Mouse (Mus musculus) left cerebral cortex, postnatal 10 days (tissue): ENCODE data around the gene Fbxl2. TPM values are rescaled to one million over a fixed set of nuclear protein-coding genes. Genes with fewer than 3 reads are reported as not detected.
"Not testable (repeated sequence)": the region's sequence is repeated elsewhere in the genome, so short reads cannot be mapped to it uniquely, and the experiment has no call there.

Experiments
- DNase-seq, 2 experiments: peaks; one replicate each; pipeline ENCODE4 v3.0.0; 2021 to 2022; ENCODE audit warnings: low spot score in 2 of 2, mixed read lengths in 1 of 2; ENCODE audit errors: extremely low spot score in 1 of 2
- intact Hi-C: fragments of 180-260 bp; cut with DNase I; formaldehyde crosslinking; loops from one replicate; pipeline ENCODE4 v1.15.1; 2025
- total RNA-seq, 2 experiments: library from RNA; stranded (reverse); gene quantifications; 2 replicates each; pipeline ENCODE4 v1.2.3; 2021

Fbxl2 gene
- 10 to 100 TPM; 48.5 to 58.8 TPM for total RNA-seq

GRCm38 (mm10) chr9:114046028-114046427, at the start of gene Fbxl2:
Gene Fbxl2, minus strand, starts transcription at chr9:114046191.
- DNase-seq: no peak
- intact Hi-C loops: no loop called here

GRCm38 (mm10) chr9:114094854-114095253, 48.9 kb upstream of the Fbxl2 start:
- intact Hi-C loops: no loop called here
- no peak for DNase-seq

- peak; percentile 27 to 68 for DNase-seq
- intact Hi-C loops: not testable (repeated sequence)
Observed at GRCm38 (mm10) chr9:114092188-114092587, 46.2 kb upstream of the Fbxl2 start.

- DNase-seq, intact Hi-C loops: not testable (repeated sequence)
Observed at GRCm38 (mm10) chr9:114088885-114089284, 42.9 kb upstream of the Fbxl2 start.

GRCm38 (mm10) chr9:114087106-114087815, 41.3 kb upstream of the Fbxl2 start:
- DNase-seq: no peak
- intact Hi-C loops: no loop called here

DNA sequence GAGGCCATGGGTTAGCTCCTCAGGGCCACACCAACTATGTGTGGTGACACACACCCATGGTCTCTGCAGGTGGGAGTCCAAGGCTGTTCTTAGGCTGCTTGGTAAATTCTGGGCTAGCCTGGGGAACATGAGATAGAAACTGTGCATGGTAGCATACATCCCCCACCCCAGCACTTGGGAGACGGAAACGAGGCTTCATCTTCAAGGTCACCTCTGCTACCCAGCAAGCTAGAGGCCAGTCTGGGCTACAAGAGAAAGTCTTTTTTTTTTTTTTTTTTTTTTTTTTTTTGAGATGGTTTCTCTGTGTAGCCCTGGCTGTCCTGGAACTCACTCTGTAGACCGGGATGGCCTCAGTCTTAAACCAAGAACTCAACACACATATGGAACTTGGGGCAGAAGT, 40.4 kb upstream of the Fbxl2 start:
- intact Hi-C loops: no loop called here
- DNase-seq: no peak

- intact Hi-C loops: no loop called here
- no peak for DNase-seq
Observed at GRCm38 (mm10) chr9:114073681-114074080, 27.7 kb upstream of the Fbxl2 start.

DNA sequence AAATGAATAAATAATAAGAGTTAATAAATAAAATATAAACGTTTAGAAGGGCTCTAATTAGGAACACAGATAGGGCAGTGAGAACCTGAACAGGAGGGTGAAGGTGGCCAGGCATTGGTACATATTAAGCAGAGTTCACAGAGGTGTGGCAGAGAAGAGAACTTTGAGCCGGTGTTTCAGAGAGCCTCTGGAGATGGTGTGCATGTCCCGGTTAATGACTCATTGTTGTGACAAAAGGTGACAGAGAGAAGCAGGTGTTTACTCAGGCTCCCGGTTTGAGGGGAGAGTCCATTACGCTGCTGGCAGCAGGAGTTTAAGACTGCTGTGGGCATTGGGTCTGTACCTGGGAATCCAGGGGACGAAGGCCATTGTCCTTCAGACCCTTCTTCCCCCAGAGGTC, 23.4 kb upstream of the Fbxl2 start:
- DNase-seq: no peak
- intact Hi-C loops: no loop called here

- intact Hi-C loops: no loop called here
- no peak for DNase-seq
Observed at GRCm38 (mm10) chr9:114068494-114069053, 22.6 kb upstream of the Fbxl2 start.

DNA sequence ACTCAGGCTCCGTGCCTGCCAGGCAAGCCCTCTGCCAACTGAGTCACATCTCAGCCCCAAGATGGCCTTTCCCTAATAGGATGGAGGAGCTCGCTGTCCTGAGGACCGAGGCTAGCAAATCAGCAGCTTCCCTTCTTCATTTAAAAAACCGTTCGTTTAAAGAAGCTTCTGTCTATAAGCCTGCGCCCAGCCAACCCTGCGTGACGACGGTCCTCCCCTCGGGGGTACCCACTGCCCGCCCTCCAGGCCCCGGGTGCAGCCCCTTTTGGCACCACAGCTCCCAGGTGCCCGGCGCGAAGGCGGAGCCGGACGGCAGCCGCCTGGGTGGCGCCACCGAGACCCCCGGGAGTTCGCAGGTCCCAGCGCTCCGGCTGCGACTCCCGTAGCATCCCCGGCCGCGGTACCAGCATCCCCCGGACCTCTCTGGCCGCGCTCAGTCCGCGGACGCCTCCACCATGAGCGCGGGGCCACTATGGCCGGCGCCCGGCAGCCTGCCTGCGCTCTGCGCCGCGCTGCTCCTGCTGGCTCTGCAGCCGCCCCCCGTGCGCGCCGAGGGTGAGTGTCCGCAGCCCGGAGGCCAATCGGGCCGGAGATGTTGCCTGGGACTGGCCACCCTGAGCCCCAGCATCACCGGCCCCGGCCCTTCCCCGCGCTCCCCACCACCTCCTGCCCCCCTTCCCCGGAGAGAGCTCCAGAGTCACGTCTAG, 11.3 kb upstream of the Fbxl2 start, which contains the start of gene Susd5:
Gene Susd5, plus strand, starts transcription at position 51 of the 707 bp plus-strand sequence.
- DNase-seq: no peak
- intact Hi-C loops: no loop called here

GRCm38 (mm10) chr9:114052866-114053265, 6.9 kb upstream of the Fbxl2 start:
- DNase-seq: no peak
- intact Hi-C loops: no loop called here

DNA sequence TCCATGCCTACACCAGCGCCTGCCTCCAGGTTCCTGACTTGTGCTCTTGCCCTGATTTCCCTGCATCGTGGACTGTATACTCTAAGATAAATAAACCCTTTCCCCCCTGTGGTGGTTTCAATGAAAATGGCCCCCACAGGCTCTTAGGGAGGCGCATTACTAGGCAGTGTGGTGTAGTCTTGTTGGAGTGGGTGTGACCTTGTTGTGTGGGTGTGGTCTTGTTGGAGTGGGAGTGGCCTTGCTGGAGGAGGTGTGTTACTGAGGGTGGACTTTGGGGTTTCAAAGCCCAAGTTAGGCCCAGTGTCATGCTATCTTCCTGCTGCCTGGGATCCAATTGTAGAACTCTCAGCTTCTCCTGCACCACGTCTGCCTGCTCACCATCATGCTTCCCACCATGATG, 6.0 kb upstream of the Fbxl2 start:
- intact Hi-C loops: no loop called here
- DNase-seq: no peak

- intact Hi-C loops: no loop called here
- DNase-seq: peak; percentile 44 to 52
Observed at GRCm38 (mm10) chr9:114050778-114051177, 4.8 kb upstream of the Fbxl2 start.

DNA sequence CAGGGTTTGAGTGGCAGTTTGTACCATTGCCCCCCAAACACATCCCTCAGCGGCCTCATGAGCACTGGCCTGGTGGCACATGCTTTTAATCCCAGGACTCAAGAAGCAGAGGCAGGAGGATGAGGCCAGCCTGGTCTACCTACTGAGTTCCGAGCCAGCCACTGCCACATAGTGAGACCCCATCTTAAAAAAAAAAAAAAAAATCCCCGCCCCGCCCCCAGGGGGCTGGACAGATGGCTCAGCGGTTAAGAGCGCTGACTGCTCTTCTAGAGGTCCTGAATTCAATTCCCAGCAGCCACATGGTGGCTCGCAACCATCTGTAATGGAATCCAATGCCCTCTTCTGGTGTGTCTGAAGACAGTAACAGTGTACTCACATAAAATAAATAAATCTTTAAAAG, 4.1 kb upstream of the Fbxl2 start:
- intact Hi-C loops: no loop called here
- DNase-seq: no peak

- DNase-seq: no peak
- intact Hi-C loops: no loop called here
Observed at GRCm38 (mm10) chr9:114046676-114047075, 685 bp upstream of the Fbxl2 start.

- intact Hi-C loops: no loop called here
- DNase-seq: no peak
Observed at GRCm38 (mm10) chr9:114044446-114044845, 1.5 kb downstream of the Fbxl2 start.

DNA sequence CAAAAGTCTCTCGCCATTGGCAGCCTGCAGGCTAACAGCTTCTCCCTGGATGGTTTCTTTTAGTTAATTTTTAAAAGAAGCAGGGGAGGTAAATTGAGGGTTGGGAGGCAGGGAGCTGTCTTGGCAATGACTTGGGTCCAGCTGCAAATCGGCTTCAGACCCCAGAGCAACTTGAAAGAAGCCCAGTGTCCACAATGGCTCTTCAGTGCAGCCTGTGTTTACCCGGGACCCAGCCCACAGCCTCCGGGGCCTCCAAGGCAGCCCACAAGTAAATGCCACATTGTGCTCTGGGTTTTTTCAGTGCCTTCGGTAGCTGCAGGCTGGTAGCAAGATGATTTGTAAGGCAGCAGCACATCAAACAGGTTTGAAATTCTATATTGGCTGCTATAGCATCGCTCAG, 3.5 kb downstream of the Fbxl2 start:
- intact Hi-C loops: no loop called here
- DNase-seq: peak; percentile 40 to 44

- DNase-seq: no peak
- intact Hi-C loops: no loop called here
Observed at GRCm38 (mm10) chr9:114040945-114041344, 5.0 kb downstream of the Fbxl2 start.

- intact Hi-C loops: no loop called here
- peak; percentile 85 to 93 for DNase-seq
Observed at GRCm38 (mm10) chr9:114026261-114026934, 19.6 kb downstream of the Fbxl2 start.

DNA sequence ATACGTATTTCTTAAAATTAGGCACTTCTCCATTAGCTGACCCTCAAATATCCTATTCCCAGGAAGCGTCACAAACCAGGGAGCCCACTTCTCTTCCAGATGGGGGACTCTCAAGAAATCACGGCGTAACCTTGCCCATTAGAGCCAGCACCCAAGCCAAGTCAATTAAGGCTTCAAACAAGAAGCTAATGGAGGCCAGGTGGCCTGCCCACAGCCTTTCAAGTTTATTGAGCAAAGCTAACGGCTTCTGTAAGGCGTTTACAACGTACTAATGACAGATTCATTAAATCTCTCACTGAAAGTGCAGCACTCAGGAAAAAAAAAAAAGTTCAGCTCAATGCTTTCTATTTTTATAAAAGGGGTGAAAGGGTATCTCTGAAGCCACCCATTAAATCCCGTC, 20.1 kb downstream of the Fbxl2 start:
- intact Hi-C loops: no loop called here
- DNase-seq: no peak
